Mouse (Mus musculus) MEL (cell line): ENCODE results near the gene Syne2.

Experiments
- CTCF ChIP-seq, 3 experiments: IDR thresholded peaks in 2 of 3; conservative IDR thresholded peaks in 1 of 3; 2 replicates each; pipeline ENCODE4 v1.5.1; 2011 to 2012; ENCODE audit warnings: low read length in 3 of 3, low read depth in 2 of 3, mild to moderate bottlenecking in 2 of 3, improper control_type of control experiment in 1 of 3, inconsistent platforms in 1 of 3, mixed read lengths in 1 of 3, moderate library complexity in 1 of 3; ENCODE audit not compliant: control insufficient read depth in 1 of 3, insufficient read depth in 1 of 3, poor library complexity in 1 of 3, severe bottlenecking in 1 of 3
- EP300 ChIP-seq, 2 experiments: IDR thresholded peaks; 2 replicates each; pipeline ENCODE4 v1.6.1; 2011; ENCODE audit warnings: improper control_type of control experiment in 2 of 2, low read length in 2 of 2, low read depth in 1 of 2, mild to moderate bottlenecking in 1 of 2
- MAFK ChIP-seq: IDR thresholded peaks from 2 replicates; pipeline ENCODE4 v1.6.1; 2011; ENCODE audit warnings: low read depth, mild to moderate bottlenecking, low read length, improper control_type of control experiment, borderline replicate concordance
- MYC ChIP-seq: IDR thresholded peaks from 2 replicates; pipeline ENCODE4 v1.6.1; 2011; ENCODE audit warnings: low read depth, mild to moderate bottlenecking, low read length, improper control_type of control experiment, moderate library complexity
- POLR2A ChIP-seq, 2 experiments: IDR thresholded peaks; 2 replicates each; pipeline ENCODE4 v1.6.1; 2011 to 2012; ENCODE audit warnings: low read length in 2 of 2, mild to moderate bottlenecking in 2 of 2, control low read depth in 1 of 2, improper control_type of control experiment in 1 of 2, low read depth in 1 of 2, moderate library complexity in 1 of 2; ENCODE audit not compliant: control insufficient read depth in 1 of 2, insufficient read depth in 1 of 2, poor library complexity in 1 of 2
- RCOR1 ChIP-seq: IDR thresholded peaks from 2 replicates; pipeline ENCODE4 v1.6.1; 2012; ENCODE audit warnings: low read depth, mild to moderate bottlenecking, inconsistent platforms, low read length, improper control_type of control experiment
- SIN3A ChIP-seq: IDR thresholded peaks from 2 replicates; pipeline ENCODE4 v1.6.1; 2012; ENCODE audit warnings: low read length, improper control_type of control experiment, inconsistent platforms
- SMC3 ChIP-seq: IDR thresholded peaks from 2 replicates; pipeline ENCODE4 v1.6.1; 2011; ENCODE audit warnings: low read depth, low read length, improper control_type of control experiment
- USF1 ChIP-seq: IDR thresholded peaks from 2 replicates; pipeline ENCODE4 v1.6.1; 2014; ENCODE audit warnings: low read depth, mild to moderate bottlenecking, inconsistent platforms, low read length, improper control_type of control experiment, moderate library complexity
- USF2 ChIP-seq, 2 experiments: IDR thresholded peaks; 2 replicates each; pipeline ENCODE4 v1.6.1; 2011 to 2012; ENCODE audit warnings: improper control_type of control experiment in 2 of 2, low read length in 2 of 2, borderline replicate concordance in 1 of 2, inconsistent platforms in 1 of 2, low read depth in 1 of 2, mild to moderate bottlenecking in 1 of 2; ENCODE audit not compliant: insufficient read depth in 1 of 2
- ZMIZ1 ChIP-seq: IDR thresholded peaks from 2 replicates; pipeline ENCODE4 v1.6.1; 2012; ENCODE audit warnings: low read depth, mild to moderate bottlenecking, inconsistent platforms, low read length, improper control_type of control experiment, moderate library complexity

DNA sequence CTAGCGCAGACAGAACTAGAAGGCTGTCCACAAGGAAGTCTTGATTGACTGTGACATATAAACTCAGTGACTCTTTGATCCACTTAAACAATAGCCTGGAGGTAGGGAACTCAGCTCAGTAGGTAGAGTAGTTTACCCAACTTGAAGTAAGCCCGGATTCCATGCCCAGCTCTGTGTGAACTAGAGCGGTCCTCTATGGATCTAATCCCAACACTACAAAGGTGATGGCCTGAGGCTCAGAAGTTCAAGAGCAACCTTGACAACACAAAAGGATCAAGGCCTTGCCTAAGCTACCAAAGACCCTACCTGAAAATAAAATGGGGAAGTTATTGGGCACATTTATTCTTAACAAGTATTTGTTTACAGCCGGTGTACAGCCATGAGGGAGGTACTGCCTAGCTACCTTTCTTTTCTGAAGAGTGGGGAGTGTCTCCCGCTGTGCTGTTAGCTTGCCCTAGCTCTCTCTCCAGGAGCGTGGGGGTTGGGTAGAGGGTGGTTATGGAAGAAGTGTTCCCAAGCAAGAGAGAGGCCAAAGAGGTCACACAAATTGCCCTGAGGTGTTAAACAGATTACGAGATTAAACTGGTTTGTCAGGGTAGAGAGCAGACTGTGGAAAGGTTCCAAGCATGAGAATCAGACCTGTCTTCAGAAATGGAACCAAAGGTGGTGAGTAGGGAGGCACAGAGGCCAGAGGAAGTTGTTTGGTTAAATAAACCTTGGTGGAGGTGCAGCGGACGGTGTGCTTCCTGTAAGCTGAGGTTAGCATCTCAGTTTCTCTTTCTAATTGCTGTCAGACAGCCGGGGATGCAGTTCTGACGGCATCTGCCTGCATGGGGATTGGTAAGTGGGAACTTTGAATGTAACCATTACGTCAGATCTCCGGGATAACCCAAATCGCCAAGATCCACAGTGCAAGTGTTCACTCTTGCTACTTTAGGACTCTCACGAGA, 268.3 kb downstream of the Syne2 start:
- TF ChIP-seq MYC, result no peak
- TF ChIP-seq EP300 (IDR thresholded peaks at IDR 0.05; ENCODE audit: low read depth in 1 of 2, low read length in 2 of 2), result no peak
- no peak for TF ChIP-seq CTCF (IDR thresholded peaks at IDR 0.05 in 2 of 3, conservative IDR thresholded peaks at IDR 0.05 in 1 of 3; ENCODE audit: control insufficient read depth in 1 of 3, insufficient read depth in 1 of 3, low read depth in 2 of 3, low read length in 3 of 3, poor library complexity in 1 of 3, severe bottlenecking in 1 of 3)
- no peak for TF ChIP-seq MAFK
- TF ChIP-seq SIN3A, result no peak
- TF ChIP-seq SMC3, result no peak
- no peak for TF ChIP-seq ZMIZ1
- TF ChIP-seq USF2 (IDR thresholded peaks at IDR 0.05; ENCODE audit: borderline replicate concordance in 1 of 2, insufficient read depth in 1 of 2, low read depth in 1 of 2, low read length in 2 of 2), result no peak
- no peak for TF ChIP-seq POLR2A (IDR thresholded peaks at IDR 0.05; ENCODE audit: control insufficient read depth in 1 of 2, insufficient read depth in 1 of 2, low read depth in 1 of 2, low read length in 2 of 2, poor library complexity in 1 of 2)
- TF ChIP-seq RCOR1, result no peak
- no peak for TF ChIP-seq USF1
